Mouse (Mus musculus) cerebellum, adult 2 months (tissue): ENCODE measurements around the gene Epb41l5. TPM values are rescaled to one million over a fixed set of nuclear protein-coding genes. Genes with fewer than 3 reads are reported as not detected.

Experiments used
- DNase-seq, 2 experiments: peaks; one replicate each; pipeline ENCODE4 v3.0.0; 2021
- H3K27ac ChIP-seq: fragments of 200-500 bp; 2 replicates; pipeline ENCODE4 v1.5.1; 2012; ENCODE audit warnings: low read length, control low read depth, inconsistent platforms; ENCODE audit not compliant: insufficient read depth
- H3K27me3 ChIP-seq: fragments of 200-500 bp; 2 replicates; pipeline ENCODE4 v1.6.1; 2012; ENCODE audit warnings: inconsistent platforms, mild to moderate bottlenecking, low read length, moderate library complexity; ENCODE audit not compliant: control insufficient read depth, insufficient read depth
- H3K4me1 ChIP-seq: fragments of 200-500 bp; 2 replicates; pipeline ENCODE4 v1.6.1; 2011; ENCODE audit warnings: low read length; ENCODE audit not compliant: control insufficient read depth, insufficient read depth
- H3K4me3 ChIP-seq: fragments of 200-500 bp; replicated peaks from 2 replicates; pipeline ENCODE3; 2011; ENCODE audit warnings: mild to moderate bottlenecking, low read depth, low read length, control low read depth; ENCODE audit not compliant: insufficient read depth
- CTCF ChIP-seq: fragments of 200-500 bp; IDR thresholded peaks from 2 replicates; pipeline ENCODE4 v1.5.1; 2011; ENCODE audit warnings: low read depth, mild to moderate bottlenecking, control low read depth, low read length, moderate library complexity, borderline replicate concordance; ENCODE audit not compliant: insufficient read depth
- POLR2A ChIP-seq: fragments of 200-500 bp; IDR thresholded peaks from 2 replicates; pipeline ENCODE4 v1.6.1; 2011; ENCODE audit warnings: low read length, control low read depth, borderline replicate concordance; ENCODE audit not compliant: insufficient read depth
- WGBS: fragments of 180-500 bp; shearing (Covaris S2); methylation state at CpG from one replicate; pipeline ENCODE4 v1.1.7; 2018; 5-methylcytosine and 5-hydroxymethylcytosine counted together
- polyA plus RNA-seq: library from polyadenylated mRNA; depleted of rRNA; stranded (reverse); fragments of >200 nt; gene quantifications from 2 replicates; pipeline ENCODE4 v1.2.3, GENCODE M21; 2012

The Epb41l5 gene
- polyA plus RNA-seq, 1 experiment = 4.7 TPM

DNA sequence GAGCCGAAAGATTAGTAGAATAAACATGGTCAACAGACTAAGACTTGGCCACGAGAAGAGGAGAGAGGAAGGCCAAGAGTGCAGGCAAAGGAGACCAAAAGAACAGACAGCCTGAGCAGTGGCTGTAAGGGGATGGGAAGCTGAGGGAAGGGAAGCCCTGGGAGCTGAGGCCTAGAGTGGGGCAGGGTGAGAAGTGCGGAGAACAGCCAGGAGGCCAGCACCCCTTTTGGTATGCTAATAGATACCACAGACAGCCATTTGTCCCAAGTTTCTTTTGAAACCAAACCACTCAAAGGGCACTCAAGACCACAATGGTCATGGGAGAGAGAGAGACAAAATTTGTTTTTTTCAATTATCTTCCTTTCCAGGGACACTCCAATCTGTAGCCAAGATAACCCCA lies 14.1 kb downstream of the Epb41l5 start:
- Histone ChIP-seq H3K27ac (no peak overlapping the region), H3K4me1 (no peaks in the 10 kb centered on the region), H3K4me3 (no peak overlapping the region), H3K27me3 (no peaks in the 10 kb centered on the region)
- no peak for DNase-seq
- 61% methylated on average over 3 of the region's 3 CpGs for whole genome bisulfite sequencing
- TF ChIP-seq CTCF (no peak), POLR2A (no peak)

DNA sequence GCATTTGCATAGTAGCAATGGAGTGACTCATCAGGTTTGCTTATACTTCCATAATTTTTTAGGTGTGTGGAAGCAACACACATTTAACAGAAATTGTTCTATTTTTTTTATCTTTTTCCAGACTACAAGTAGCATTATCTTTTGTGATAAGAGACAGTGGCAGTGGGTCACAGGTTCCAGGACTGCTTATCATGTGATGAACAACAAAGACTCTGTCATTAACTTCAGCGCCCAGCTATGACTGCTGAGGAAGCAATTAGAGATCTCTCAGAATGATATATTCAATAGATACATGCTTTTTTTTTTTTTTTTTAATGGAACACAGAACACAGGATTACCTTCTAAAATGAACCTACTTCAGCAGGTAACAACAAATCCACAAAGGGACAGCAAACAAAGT lies 18.4 kb downstream of the Epb41l5 start:
- no peak for DNase-seq
- H3K27me3 ChIP-seq = no peaks in the 10 kb centered on the region
- H3K27ac ChIP-seq = no peak overlapping the region
- TF ChIP-seq CTCF = no peak
- no peak for TF ChIP-seq POLR2A
- H3K4me1 ChIP-seq = no peaks in the 10 kb centered on the region
- H3K4me3 ChIP-seq = no peak overlapping the region
- WGBS = 79% methylated on average over 1 of the region's 1 CpGs

DNA sequence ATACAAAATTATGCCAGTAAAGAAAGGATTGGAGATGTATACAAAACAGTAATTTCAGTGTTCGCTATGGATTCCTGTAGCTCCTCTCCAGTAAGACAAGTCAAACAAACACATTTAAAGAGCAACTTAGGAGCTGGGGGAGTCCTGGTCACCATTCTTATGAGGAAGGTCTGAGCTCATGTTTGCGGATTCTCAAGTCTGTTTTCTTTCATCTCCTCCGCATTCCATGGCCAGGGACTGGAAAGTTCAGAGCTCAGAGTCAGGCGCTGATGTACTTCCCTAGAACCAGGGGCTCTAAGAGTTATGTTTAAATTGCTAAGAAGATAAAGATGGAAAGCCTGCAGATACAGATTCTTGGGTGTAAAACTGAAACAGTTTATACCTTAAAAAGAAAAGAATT lies 22.0 kb downstream of the Epb41l5 start:
- no peak for TF ChIP-seq CTCF
- no peak for TF ChIP-seq POLR2A
- Histone ChIP-seq H3K27me3 (no peaks in the 10 kb centered on the region), H3K27ac (no peak overlapping the region), H3K4me1 (no peaks in the 10 kb centered on the region), H3K4me3 (no peak overlapping the region)
- DNase-seq = no peak
- WGBS = 96% methylated on average over 4 of the region's 4 CpGs

DNA sequence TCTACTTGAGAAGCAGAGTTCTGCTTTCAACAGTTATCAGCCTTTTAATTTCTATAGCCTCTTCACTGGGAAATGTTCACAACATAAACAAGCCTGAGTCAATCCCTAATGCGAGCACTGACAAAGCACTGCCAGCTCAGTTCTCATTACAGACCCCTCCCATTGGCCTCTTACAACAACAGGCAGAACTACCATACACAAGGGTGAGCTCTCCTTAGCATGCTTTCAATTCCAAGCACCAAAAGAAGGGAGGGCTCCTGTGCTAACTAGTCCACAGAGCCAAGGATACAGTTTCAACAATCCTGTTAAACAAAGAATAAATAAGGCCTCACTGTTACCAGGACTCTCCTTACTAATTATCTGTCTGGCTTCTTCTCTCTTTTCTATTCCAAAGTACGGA lies 24.4 kb downstream of the Epb41l5 start:
- no peak overlapping the region for H3K27ac ChIP-seq
- 72% methylated on average over 2 of the region's 2 CpGs for WGBS
- H3K4me1 ChIP-seq = 0 out of 2 replicates have a peak, but pooled peaks cover 2% of the 10 kb centered on the region
- H3K27me3 ChIP-seq = no peaks in the 10 kb centered on the region
- no peak overlapping the region for H3K4me3 ChIP-seq
- no peak for TF ChIP-seq POLR2A
- TF ChIP-seq CTCF = no peak
- DNase-seq = no peak

DNA sequence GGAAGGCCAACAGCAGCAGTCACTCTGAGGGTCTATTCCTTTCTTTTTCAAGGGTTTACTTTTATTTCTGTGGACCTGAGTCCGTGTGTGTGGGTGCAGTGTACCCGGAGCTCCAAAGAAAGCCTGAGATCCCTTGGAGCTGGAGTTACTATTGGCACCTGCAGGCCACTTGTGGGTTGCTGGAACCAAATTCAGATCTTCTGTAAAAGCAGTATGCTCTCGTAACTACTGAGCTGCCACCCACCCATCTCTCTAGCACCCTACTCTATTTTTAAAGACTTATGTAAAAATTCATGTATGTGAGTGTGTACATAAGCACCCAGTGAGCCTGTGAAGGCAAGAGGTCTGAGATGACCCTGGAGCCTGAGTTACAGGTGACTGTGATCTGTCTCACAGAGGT lies 43.4 kb downstream of the Epb41l5 start:
- H3K4me1 ChIP-seq = no peaks in the 10 kb centered on the region
- TF ChIP-seq POLR2A (no peak), CTCF (no peak)
- no peaks in the 10 kb centered on the region for H3K27me3 ChIP-seq
- no peak overlapping the region for H3K27ac ChIP-seq
- WGBS = 89% methylated on average over 3 of the region's 3 CpGs
- no peak overlapping the region for H3K4me3 ChIP-seq
- DNase-seq = no peak

DNA sequence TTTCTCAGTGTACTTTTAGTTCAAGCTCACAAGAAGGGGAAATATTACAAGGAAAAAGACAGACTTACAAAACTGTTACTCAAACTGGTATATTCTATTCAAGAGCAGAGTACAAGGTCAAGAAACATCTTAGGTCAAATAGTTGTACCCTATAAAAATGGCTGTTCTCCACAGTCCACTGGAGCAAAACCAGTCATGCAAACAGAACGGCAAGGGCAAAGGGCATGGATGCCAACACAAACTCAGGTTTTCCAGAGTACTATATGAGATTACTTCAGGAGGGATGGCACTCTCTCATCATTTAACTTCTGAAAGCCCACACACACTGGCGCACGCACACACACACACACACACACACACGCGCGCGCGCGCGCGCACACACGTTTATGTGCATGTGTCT lies 46.4 kb downstream of the Epb41l5 start:
- TF ChIP-seq CTCF (no peak), POLR2A (no peak)
- no peaks in the 10 kb centered on the region for H3K27me3 ChIP-seq
- 98% methylated on average over 12 of the region's 12 CpGs for WGBS

DNA sequence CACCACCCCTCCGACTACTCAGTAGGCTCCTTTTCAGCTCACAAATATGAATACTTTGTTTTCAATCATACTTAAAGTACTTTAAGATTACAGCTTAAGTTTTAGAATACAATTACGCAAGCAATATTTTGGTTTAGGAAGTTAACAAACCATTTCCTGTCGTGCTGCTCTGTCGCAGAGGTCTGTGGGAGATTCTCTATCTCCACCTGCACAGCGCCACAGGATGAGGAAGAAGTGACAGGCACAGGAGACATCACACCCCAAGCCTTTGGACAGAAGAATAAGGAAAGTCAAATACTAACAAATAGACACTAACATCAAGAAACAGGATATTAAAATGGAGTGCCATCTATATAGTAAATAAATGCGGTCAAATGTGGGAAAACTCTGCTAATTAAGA lies 49.9 kb downstream of the Epb41l5 start:
- WGBS = 94% methylated on average over 6 of the region's 6 CpGs
- H3K27me3 ChIP-seq = no peaks in the 10 kb centered on the region

More for the DNA sequence above, 46.4 kb downstream of the Epb41l5 start:
- H3K27ac ChIP-seq = no peak overlapping the region
- DNase-seq = no peak
- no peak overlapping the region for H3K4me3 ChIP-seq
- H3K4me1 ChIP-seq = no peaks in the 10 kb centered on the region

DNA sequence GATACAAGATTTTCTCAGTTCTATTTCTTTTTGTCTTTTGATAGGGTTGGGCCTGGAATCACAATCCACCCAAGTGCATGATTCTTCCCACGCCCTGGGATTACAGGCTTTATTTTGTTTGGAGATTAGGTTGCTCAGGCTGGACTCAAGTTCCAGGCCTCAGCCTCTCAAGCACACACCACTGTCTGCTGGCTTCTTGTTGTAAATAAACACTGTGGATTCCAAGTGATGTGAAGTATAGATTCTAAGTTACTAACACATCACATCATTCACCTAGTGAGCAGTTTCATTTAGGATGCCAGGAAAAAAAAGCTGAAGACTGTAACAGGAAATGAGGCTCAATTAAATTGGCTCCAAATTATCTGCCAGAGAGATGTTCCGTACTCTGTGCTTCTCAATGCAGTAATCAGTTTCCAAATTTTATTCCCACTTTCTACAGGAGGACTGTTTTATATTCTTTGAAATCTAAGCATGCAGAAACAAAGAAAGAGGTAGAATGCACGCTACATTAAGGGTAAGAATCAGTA lies 51.8 kb downstream of the Epb41l5 start:
- no peaks in the 10 kb centered on the region for H3K27me3 ChIP-seq
- H3K4me3 ChIP-seq = no peak overlapping the region
- 89% methylated on average over 3 of the region's 3 CpGs for WGBS
- no peak for DNase-seq
- H3K27ac ChIP-seq = no peak overlapping the region
- no peaks in the 10 kb centered on the region for H3K4me1 ChIP-seq
- TF ChIP-seq CTCF = no peak
- no peak for TF ChIP-seq POLR2A

More for the DNA sequence above, 49.9 kb downstream of the Epb41l5 start:
- no peak for DNase-seq
- Histone ChIP-seq H3K4me3 (no peak overlapping the region), H3K27ac (no peak overlapping the region), H3K4me1 (no peaks in the 10 kb centered on the region)
- TF ChIP-seq CTCF = no peak
- TF ChIP-seq POLR2A = no peak
